Comparison of ENCODE assay signal across 27 mouse cellular contexts in the genomic region with DNA sequence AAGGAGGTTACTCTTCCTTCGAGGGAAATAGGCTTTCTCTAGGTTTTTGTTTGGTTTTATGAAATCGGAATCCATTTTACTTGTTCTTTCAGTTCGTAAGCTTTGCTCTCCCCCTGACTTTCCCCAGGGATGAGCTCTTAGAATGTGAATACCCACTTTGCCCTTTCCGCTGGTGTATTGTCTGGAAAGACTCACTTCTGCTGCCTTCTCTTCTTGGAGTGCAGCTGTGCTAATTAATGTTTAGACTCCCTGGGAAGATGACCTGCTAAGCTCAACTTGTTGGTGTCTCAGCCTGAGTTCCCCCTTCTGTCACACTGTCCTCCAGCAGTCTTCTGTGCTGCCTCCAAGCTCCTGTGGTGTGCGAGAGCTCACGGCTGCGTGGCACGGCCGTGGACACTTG.
DNase-seq lines count a peak whose midpoint lies in the region; ATAC-seq and TF ChIP-seq lines count a peak whose summit lies in the region.
"Had no signal": no experiment of that assay in that cellular context is flagged by ENCODE, and none has a peak within 500 bp of the region (broad histone marks: within the 10 kb centered on the region; RNA-seq: fewer than 3 reads in every experiment).

No protein-coding gene starts in this region.

- WGBS in midbrain, embryonic 11.5 days = 54% methylated on average over 9 of the region's 9 CpGs
- WGBS in midbrain, embryonic 14.5 days = 47% methylated on average over 9 of the region's 9 CpGs

- H3K4me3 ChIP-seq in midbrain, embryonic 11.5 days (ENCODE audit: low read depth, low read length) = no peak overlapping the region
- H3K4me3 ChIP-seq in midbrain, embryonic 14.5 days (replicated peaks; ENCODE audit: low read depth, low read length) = no peak overlapping the region
- H3K4me3 ChIP-seq in ES-E14 (ENCODE audit: insufficient read depth in 1 of 2, low read depth in 1 of 2, low read length in 2 of 2, poor library complexity in 1 of 2, severe bottlenecking in 1 of 2) = no peak overlapping the region
- H3K4me3 ChIP-seq: embryonic facial prominence, embryonic 12.5 days; embryonic facial prominence, embryonic 15.5 days; heart, adult 2 months; heart, embryonic 10.5 days; heart, embryonic 13.5 days; hindbrain, embryonic 12.5 days; intestine, embryonic 15.5 days had no signal

- H3K4me2 ChIP-seq in midbrain, embryonic 11.5 days = no peak overlapping the region
- H3K4me2 ChIP-seq in midbrain, embryonic 14.5 days (ENCODE audit: low read length) = no peak overlapping the region
- H3K4me2 ChIP-seq: embryonic facial prominence, embryonic 12.5 days; embryonic facial prominence, embryonic 15.5 days; heart, embryonic 13.5 days; hindbrain, embryonic 12.5 days; intestine, embryonic 15.5 days had no signal

- H3K9me3 ChIP-seq in midbrain, embryonic 11.5 days (ENCODE audit: control insufficient read depth, low read length) = no peaks in the 10 kb centered on the region
- H3K9me3 ChIP-seq in midbrain, embryonic 14.5 days (ENCODE audit: control insufficient read depth, low read length) = no peaks in the 10 kb centered on the region
- no peaks in the 10 kb centered on the region for H3K9me3 ChIP-seq in ES-E14 (ENCODE audit: control insufficient read depth, insufficient read depth, low read depth, low read length)
- H3K9me3 ChIP-seq: embryonic facial prominence, embryonic 12.5 days; embryonic facial prominence, embryonic 15.5 days; heart, embryonic 10.5 days; heart, embryonic 13.5 days; hindbrain, embryonic 12.5 days; intestine, embryonic 15.5 days had no signal

- in situ Hi-C loops in ES-E14 (cut with MboI; ENCODE audit: low sequenced_read_pairs in 2 of 2, unreplicated experiment in 2 of 2) = no loop called here

- no peak overlapping the region for H3K9ac ChIP-seq in midbrain, embryonic 11.5 days (ENCODE audit: low read length)
- H3K9ac ChIP-seq in midbrain, embryonic 14.5 days (replicated peaks; ENCODE audit: low read length) = no peak overlapping the region
- H3K9ac ChIP-seq in ES-E14 (ENCODE audit: insufficient read depth, low read depth, low read length, poor library complexity, severe bottlenecking) = no peak overlapping the region
- H3K9ac ChIP-seq: embryonic facial prominence, embryonic 12.5 days; embryonic facial prominence, embryonic 15.5 days; forebrain, postnatal 0 days; heart, embryonic 13.5 days; hindbrain, embryonic 12.5 days; intestine, embryonic 15.5 days had no signal

- H3K27me3 ChIP-seq in midbrain, embryonic 11.5 days (ENCODE audit: control insufficient read depth, insufficient read depth, low read length) = no peaks in the 10 kb centered on the region
- no peaks in the 10 kb centered on the region for H3K27me3 ChIP-seq in midbrain, embryonic 14.5 days (ENCODE audit: control insufficient read depth, insufficient read depth, low read length)
- H3K27me3 ChIP-seq: embryonic facial prominence, embryonic 12.5 days; embryonic facial prominence, embryonic 15.5 days; heart, embryonic 13.5 days; hindbrain, embryonic 12.5 days; intestine, embryonic 15.5 days had no signal

- H3K4me1 ChIP-seq in midbrain, embryonic 11.5 days (ENCODE audit: control insufficient read depth, insufficient read depth, low read length) = no peaks in the 10 kb centered on the region
- peaks cover 4% of the 10 kb centered on the region; the same call in 1 of the 2 replicates for H3K4me1 ChIP-seq in midbrain, embryonic 14.5 days (ENCODE audit: control insufficient read depth, insufficient read depth, low read length)
- H3K4me1 ChIP-seq in ES-E14 (ENCODE audit: control insufficient read depth in 2 of 2, insufficient read depth in 2 of 2, low read length in 2 of 2, poor library complexity in 1 of 2) = peaks cover 0 to 8% of the 10 kb centered on the region in 2 experiments; a peak in 3 of 4 replicates
- H3K4me1 ChIP-seq: embryonic facial prominence, embryonic 15.5 days; hindbrain, embryonic 12.5 days; intestine, embryonic 15.5 days had no signal

- ATAC-seq in midbrain, embryonic 11.5 days (ENCODE audit: low FRiP score) = no peak
- ATAC-seq in midbrain, embryonic 14.5 days (ENCODE audit: low FRiP score, low TSS enrichment) = no peak
- ATAC-seq: CD4-positive, CD25-positive, alpha-beta regulatory T cell, adult 4 months; forebrain, embryonic 14.5 days; forebrain, postnatal 0 days; hindbrain, embryonic 16.5 days; intestine, embryonic 15.5 days had no signal

- H3K27ac ChIP-seq in midbrain, embryonic 11.5 days (ENCODE audit: low read depth, low read length) = no peak overlapping the region
- no peak overlapping the region for H3K27ac ChIP-seq in midbrain, embryonic 14.5 days (replicated peaks; ENCODE audit: low read depth, low read length)
- peak overlapping the region; percentile 64; the same call in 1 of the 2 replicates for H3K27ac ChIP-seq in ES-E14 (ENCODE audit: insufficient read depth, low read depth, low read length, poor library complexity, severe bottlenecking)
- H3K27ac ChIP-seq: embryonic facial prominence, embryonic 12.5 days; embryonic facial prominence, embryonic 15.5 days; heart, adult 2 months; heart, embryonic 13.5 days; hindbrain, embryonic 12.5 days; intestine, embryonic 15.5 days had no signal

- no peaks in the 10 kb centered on the region for H3K36me3 ChIP-seq in midbrain, embryonic 11.5 days (ENCODE audit: control insufficient read depth, insufficient read depth, low read length)
- H3K36me3 ChIP-seq in midbrain, embryonic 14.5 days (ENCODE audit: control insufficient read depth, insufficient read depth, low read length) = no peaks in the 10 kb centered on the region
- H3K36me3 ChIP-seq in ES-E14 (ENCODE audit: control insufficient read depth, insufficient read depth, low read length, poor library complexity, severe bottlenecking) = peaks cover 5% of the 10 kb centered on the region
- H3K36me3 ChIP-seq: embryonic facial prominence, embryonic 12.5 days; embryonic facial prominence, embryonic 15.5 days; heart, embryonic 10.5 days; hindbrain, embryonic 12.5 days; intestine, embryonic 15.5 days had no signal

- DNase-seq in midbrain, embryonic 11.5 days (ENCODE audit: low spot score, missing footprints) = peak; percentile 68
- DNase-seq in midbrain, embryonic 14.5 days = no peak
- DNase-seq in ES-E14 (ENCODE audit: low read depth, low spot score) = no peak
- DNase-seq in brain, adult 2 months (ENCODE audit: low read depth, low spot score) = peak; percentile 17
- no peak for DNase-seq in cerebellum, postnatal 4 days (ENCODE audit: low spot score in 2 of 2)
- DNase-seq in spleen, postnatal 14 days (ENCODE audit: low spot score in 2 of 2) = no peak
- DNase-seq in frontal cortex, postnatal 14 days (ENCODE audit: low spot score in 2 of 2) = no peak
- DNase-seq: adrenal gland, postnatal 10 days; adrenal gland, postnatal 36 days; cerebellum, adult 11-12 months; cerebellum, adult 8-10 months; cerebellum, postnatal 10 days; cerebellum, postnatal 36 days; forebrain, postnatal 0 days; gastrocnemius, postnatal 25 days; heart, adult 2 months; heart, postnatal 14 days; kidney, adult 11 months had no signal

TF ChIP-seq in ES-E14, 5 proteins besides CTCF, POLR2A, EP300 and RAD21:
- TF ChIP-seq CHD2 (IDR thresholded peaks at IDR 0.05; ENCODE audit: low read depth, low read length) (no peak), ZNF384 (IDR thresholded peaks at IDR 0.05; ENCODE audit: low read depth, low read length) (no peak), MAFK (IDR thresholded peaks at IDR 0.05; ENCODE audit: insufficient read depth, low read depth, low read length) (no peak), HCFC1 (IDR thresholded peaks at IDR 0.05; ENCODE audit: borderline replicate concordance, insufficient read depth, low read length) (no peak), ZC3H11A (IDR thresholded peaks at IDR 0.05; ENCODE audit: borderline replicate concordance, low read depth, low read length) (no peak)

Comparison
In these comparisons a context has a peak if more than half of its experiments do, and no peak if none do; other contexts are left out.
1. DNase-seq: peak in midbrain, embryonic 11.5 days (single experiment) and brain, adult 2 months (single experiment); none in midbrain, embryonic 14.5 days (single experiment), ES-E14 (single experiment), cerebellum, postnatal 4 days (0 of 2), spleen, postnatal 14 days (0 of 2) and frontal cortex, postnatal 14 days (0 of 2).